Mouse (Mus musculus): Measurements from ENCODE around the gene Unc5cl. TPM values are rescaled to one million over a fixed set of nuclear protein-coding genes. Genes with fewer than 3 reads are reported as not detected.
"Not testable (repeated sequence)": the region's sequence is repeated elsewhere in the genome, so short reads cannot be mapped to it uniquely, and the experiment has no call there.

Gene Unc5cl
- polyA plus RNA-seq, 1 experiment from 2014 or later = 2.6 TPM

GRCm38 (mm10) chr17:48451753-48452444, 2.8 kb upstream of the Unc5cl start:
- peak overlapping the region; percentile 99 for H3K27ac ChIP-seq
- peak overlapping the region; percentile 67 for H3K4me3 ChIP-seq
- H3K9ac ChIP-seq = peak overlapping the region; percentile 80
- no peaks in the 10 kb centered on the region for H3K9me3 ChIP-seq (replicated peaks)
- no peaks in the 10 kb centered on the region for H3K27me3 ChIP-seq (replicated peaks)
- peak; percentile 16; the same call in 1 of the 2 replicates for ATAC-seq
- peaks cover 90% of the 10 kb centered on the region for H3K4me1 ChIP-seq
- WGBS (ENCODE audit: insufficient replicate concordance) = 49% methylated on average over 9 of the region's 9 CpGs
- peaks cover 27% of the 10 kb centered on the region for H3K36me3 ChIP-seq
- peak overlapping the region; percentile 73 for H3K4me2 ChIP-seq

GRCm38 (mm10) chr17:48453489-48453888, 1.2 kb upstream of the Unc5cl start:
- Histone ChIP-seq H3K4me1 (peaks cover 89% of the 10 kb centered on the region), H3K36me3 (peaks cover 17% of the 10 kb centered on the region), H3K9ac (no peak overlapping the region), H3K4me2 (no peak overlapping the region), H3K27ac (peak overlapping the region; percentile 72; the same call in 1 of the 2 replicates), H3K9me3 (replicated peaks) (no peaks in the 10 kb centered on the region), H3K27me3 (replicated peaks) (no peaks in the 10 kb centered on the region), H3K4me3 (no peak overlapping the region)
- WGBS (ENCODE audit: insufficient replicate concordance) = 68% methylated on average over 7 of the region's 7 CpGs
- no peak for ATAC-seq

- Histone ChIP-seq H3K9ac (peak overlapping the region; percentile 56), H3K4me1 (peaks cover 82% of the 10 kb centered on the region), H3K4me2 (peak overlapping the region; percentile 61), H3K36me3 (peaks cover 10% of the 10 kb centered on the region), H3K27ac (peak overlapping the region; percentile 59), H3K9me3 (replicated peaks) (no peaks in the 10 kb centered on the region), H3K4me3 (peak overlapping the region; percentile 38), H3K27me3 (replicated peaks) (no peaks in the 10 kb centered on the region)
- ATAC-seq = no peak
- WGBS (ENCODE audit: insufficient replicate concordance) = 42% methylated on average over 7 of the region's 7 CpGs
These were observed 511 bp upstream of the Unc5cl start for GRCm38 (mm10) chr17:48454190-48454589.

- Histone ChIP-seq H3K9ac (peak overlapping the region; percentile 46), H3K4me3 (peak overlapping the region; percentile 38), H3K4me1 (peaks cover 67% of the 10 kb centered on the region), H3K36me3 (no peaks in the 10 kb centered on the region), H3K27me3 (replicated peaks) (no peaks in the 10 kb centered on the region; the same call in 1 of the 2 replicates), H3K9me3 (replicated peaks) (no peaks in the 10 kb centered on the region), H3K27ac (peak overlapping the region; percentile 59), H3K4me2 (peak overlapping the region; percentile 61)
- no peak for ATAC-seq
- 75% methylated on average over 2 of the region's 2 CpGs for WGBS (ENCODE audit: insufficient replicate concordance)
These were observed 1.3 kb downstream of the Unc5cl start for GRCm38 (mm10) chr17:48455955-48456354.

- H3K4me3 ChIP-seq = no peak overlapping the region
- no peak overlapping the region for H3K4me2 ChIP-seq
- 56% methylated on average over 13 of the region's 13 CpGs for WGBS (ENCODE audit: insufficient replicate concordance)
- H3K27me3 ChIP-seq (replicated peaks) = peaks cover 3% of the 10 kb centered on the region; the same call in 1 of the 2 replicates
- no peaks in the 10 kb centered on the region for H3K36me3 ChIP-seq
- H3K4me1 ChIP-seq = peaks cover 54% of the 10 kb centered on the region
- no peak for ATAC-seq
- no peak overlapping the region for H3K9ac ChIP-seq
- H3K27ac ChIP-seq = no peak overlapping the region
- no peaks in the 10 kb centered on the region for H3K9me3 ChIP-seq (replicated peaks)
These were observed 3.4 kb downstream of the Unc5cl start for GRCm38 (mm10) chr17:48457971-48458653.

- Histone ChIP-seq H3K4me1 (peaks cover 28% of the 10 kb centered on the region), H3K4me2 (no peak overlapping the region), H3K9ac (no peak overlapping the region), H3K9me3 (replicated peaks) (no peaks in the 10 kb centered on the region), H3K27ac (no peak overlapping the region), H3K27me3 (replicated peaks) (peaks cover 29% of the 10 kb centered on the region), H3K36me3 (no peaks in the 10 kb centered on the region), H3K4me3 (no peak overlapping the region)
- 81% methylated on average over 13 of the region's 13 CpGs for WGBS (ENCODE audit: insufficient replicate concordance)
- no peak for ATAC-seq
These were observed 7.4 kb downstream of the Unc5cl start for GRCm38 (mm10) chr17:48462096-48462495.

- Histone ChIP-seq H3K4me1 (peaks cover 23% of the 10 kb centered on the region), H3K27me3 (replicated peaks) (peaks cover 37% of the 10 kb centered on the region), H3K9ac (no peak overlapping the region), H3K4me2 (no peak overlapping the region), H3K27ac (no peak overlapping the region), H3K36me3 (no peaks in the 10 kb centered on the region), H3K9me3 (replicated peaks) (no peaks in the 10 kb centered on the region), H3K4me3 (no peak overlapping the region)
- 80% methylated on average over 4 of the region's 4 CpGs for WGBS (ENCODE audit: insufficient replicate concordance)
- no peak for ATAC-seq
These were observed 8.7 kb downstream of the Unc5cl start for GRCm38 (mm10) chr17:48463391-48463790.

GRCm38 (mm10) chr17:48466769-48467394, 12.2 kb downstream of the Unc5cl start:
- peak overlapping the region; percentile 89 for H3K4me2 ChIP-seq
- H3K9me3 ChIP-seq (replicated peaks) = no peaks in the 10 kb centered on the region
- 16% methylated on average over 22 of the region's 22 CpGs for whole genome bisulfite sequencing (ENCODE audit: insufficient replicate concordance)
- peaks cover 44% of the 10 kb centered on the region for H3K27me3 ChIP-seq (replicated peaks)
- H3K27ac ChIP-seq = peak overlapping the region; percentile 83
- H3K9ac ChIP-seq = peak overlapping the region; percentile 66
- ATAC-seq = peak; percentile 94
- H3K4me3 ChIP-seq = peak overlapping the region; percentile 55
- peaks cover 23% of the 10 kb centered on the region for H3K4me1 ChIP-seq
- H3K36me3 ChIP-seq = no peaks in the 10 kb centered on the region

- peak overlapping the region; percentile 66 for H3K9ac ChIP-seq
- peak overlapping the region; percentile 55 for H3K4me3 ChIP-seq
- no peaks in the 10 kb centered on the region for H3K36me3 ChIP-seq
- H3K9me3 ChIP-seq (replicated peaks) = no peaks in the 10 kb centered on the region
- ATAC-seq = peak; percentile 74
- H3K27me3 ChIP-seq (replicated peaks) = peaks cover 41% of the 10 kb centered on the region
- H3K27ac ChIP-seq = peak overlapping the region; percentile 83
- 5% methylated on average over 22 of the region's 22 CpGs for WGBS (ENCODE audit: insufficient replicate concordance)
- peak overlapping the region; percentile 89 for H3K4me2 ChIP-seq
- H3K4me1 ChIP-seq = peaks cover 20% of the 10 kb centered on the region
These were observed 12.9 kb downstream of the Unc5cl start for GRCm38 (mm10) chr17:48467395-48468231.

- not testable (repeated sequence) for H3K4me1 ChIP-seq; H3K4me3 ChIP-seq; ATAC-seq; H3K27ac ChIP-seq; H3K36me3 ChIP-seq; H3K9ac ChIP-seq; H3K9me3 ChIP-seq (replicated peaks); H3K4me2 ChIP-seq; H3K27me3 ChIP-seq (replicated peaks)
- 73% methylated on average over 6 of the region's 6 CpGs for WGBS (ENCODE audit: insufficient replicate concordance)
These were observed 19.6 kb downstream of the Unc5cl start for GRCm38 (mm10) chr17:48474282-48474681.

- H3K9me3 ChIP-seq (replicated peaks) = no peaks in the 10 kb centered on the region
- no peaks in the 10 kb centered on the region for H3K36me3 ChIP-seq
- H3K4me3 ChIP-seq = no peak overlapping the region
- no peaks in the 10 kb centered on the region for H3K4me1 ChIP-seq
- no peak overlapping the region for H3K9ac ChIP-seq
- H3K4me2 ChIP-seq = no peak overlapping the region
- no peaks in the 10 kb centered on the region for H3K27me3 ChIP-seq (replicated peaks)
- ATAC-seq = no peak
- no peak overlapping the region for H3K27ac ChIP-seq
- 67% methylated on average over 8 of the region's 8 CpGs for WGBS (ENCODE audit: insufficient replicate concordance)
These were observed 20.7 kb downstream of the Unc5cl start for GRCm38 (mm10) chr17:48475444-48475843.

Data from liver, embryonic 12.5 days (tissue).